Mouse (Mus musculus) gastrocnemius, adult 18-20 months (tissue): Measurements from ENCODE around the gene Sacm1l. TPM values are rescaled to one million over a fixed set of nuclear protein-coding genes. Genes with fewer than 3 reads are reported as not detected.

Experiments used
- DNase-seq: peaks from one replicate; pipeline ENCODE4 v3.0.0; 2021; ENCODE audit warnings: low spot score
- total RNA-seq, 2 experiments: library from RNA; stranded (reverse); gene quantifications; 2 replicates each; pipeline ENCODE4 v1.2.3; 2021

The Sacm1l gene
- total RNA-seq, 2 experiments from 2014 or later: 18.2 to 22.7 TPM

DNA sequence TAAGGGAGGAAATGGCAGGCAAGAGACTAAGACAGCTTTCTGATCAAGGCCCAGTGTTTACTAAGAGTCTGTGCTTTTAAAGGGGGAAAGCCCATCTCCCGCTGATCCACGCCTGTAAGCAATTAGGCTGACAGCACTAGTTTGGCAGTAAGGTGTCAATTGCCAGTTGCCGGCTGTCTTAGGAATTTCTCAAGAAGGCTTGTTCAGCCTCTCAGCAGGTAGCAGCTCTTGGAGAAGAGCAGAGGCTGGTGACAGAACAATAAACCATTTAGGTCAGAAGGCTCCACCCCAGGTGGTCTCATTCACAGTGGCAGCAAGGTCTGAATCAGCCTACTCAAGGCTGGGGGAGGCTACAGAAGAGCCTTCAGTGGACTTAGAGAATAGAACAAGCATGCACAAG lies 25.0 kb downstream of the Sacm1l start:
- DNase-seq: no peak

DNA sequence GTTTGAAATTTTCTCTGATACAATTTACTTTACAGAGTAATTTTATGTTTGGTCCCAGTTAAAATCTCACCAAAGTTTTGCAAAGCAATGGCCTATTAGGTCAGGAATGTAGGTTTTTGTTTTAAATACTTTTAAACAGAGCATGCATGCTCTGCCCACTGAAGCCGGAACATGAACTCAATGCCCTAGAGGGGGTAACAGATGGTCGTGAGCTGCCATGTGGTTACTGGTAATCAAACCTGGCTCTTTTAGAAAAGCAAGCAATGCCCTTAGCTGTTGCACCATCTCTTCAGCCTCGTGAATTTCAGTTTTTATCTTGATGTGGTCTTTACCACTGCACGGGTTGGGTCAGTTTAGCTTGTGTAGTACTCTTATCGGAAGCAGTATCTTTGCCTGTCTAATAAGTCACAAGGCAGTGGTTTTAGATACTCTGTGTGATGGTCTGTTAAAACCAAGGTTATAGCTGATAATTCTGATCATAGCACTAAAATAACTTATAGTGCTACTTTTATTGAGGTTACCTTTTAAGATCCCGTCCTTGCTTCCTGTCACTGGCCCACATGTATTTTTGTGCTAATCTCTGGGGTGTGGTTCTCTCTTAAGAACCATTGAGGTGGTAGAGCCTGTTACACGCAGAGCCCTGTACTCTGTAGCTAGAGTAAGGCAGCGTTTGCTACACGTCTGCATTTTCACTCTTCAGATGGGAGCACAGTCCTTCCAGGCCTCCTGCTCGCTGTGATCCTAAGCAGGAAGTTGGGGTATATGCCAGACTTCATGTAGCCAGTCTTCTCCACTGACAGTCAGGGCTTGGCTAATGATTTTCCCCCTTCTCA lies 48.0 kb downstream of the Sacm1l start:
- DNase-seq: no peak

DNA sequence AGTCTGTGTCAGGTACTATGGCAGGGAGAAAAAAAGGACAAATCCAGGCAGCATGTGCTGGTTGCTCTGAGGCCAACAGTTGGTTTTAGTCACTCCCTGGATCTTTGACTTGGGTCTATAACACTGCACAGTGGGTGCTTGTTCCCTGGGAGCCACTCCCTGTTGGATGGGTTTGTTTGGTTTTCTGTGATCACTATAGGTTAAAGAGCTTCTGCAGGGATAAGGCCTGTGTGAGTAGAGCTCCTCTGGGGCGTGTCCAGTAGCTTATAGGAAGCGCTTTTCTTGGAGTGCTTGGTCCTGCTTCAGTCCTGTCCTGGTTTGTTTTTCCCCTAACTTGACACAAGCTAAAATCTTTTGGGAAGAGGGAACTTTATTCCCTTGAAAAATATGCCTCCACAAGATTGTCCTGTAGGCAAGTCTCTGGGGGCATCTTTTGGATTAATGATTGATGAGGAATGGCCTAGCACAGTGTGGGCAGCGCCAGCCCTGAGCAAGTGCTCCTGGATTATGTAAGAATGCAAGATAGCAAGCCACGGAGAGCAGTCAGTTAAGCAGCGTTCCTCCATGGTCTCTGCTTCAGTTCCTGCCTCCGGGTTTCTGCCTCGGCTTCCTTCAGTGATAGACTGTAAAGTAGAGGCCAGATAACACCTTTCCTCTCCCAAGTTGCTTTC lies 59.8 kb downstream of the Sacm1l start:
- no peak for DNase-seq

DNA sequence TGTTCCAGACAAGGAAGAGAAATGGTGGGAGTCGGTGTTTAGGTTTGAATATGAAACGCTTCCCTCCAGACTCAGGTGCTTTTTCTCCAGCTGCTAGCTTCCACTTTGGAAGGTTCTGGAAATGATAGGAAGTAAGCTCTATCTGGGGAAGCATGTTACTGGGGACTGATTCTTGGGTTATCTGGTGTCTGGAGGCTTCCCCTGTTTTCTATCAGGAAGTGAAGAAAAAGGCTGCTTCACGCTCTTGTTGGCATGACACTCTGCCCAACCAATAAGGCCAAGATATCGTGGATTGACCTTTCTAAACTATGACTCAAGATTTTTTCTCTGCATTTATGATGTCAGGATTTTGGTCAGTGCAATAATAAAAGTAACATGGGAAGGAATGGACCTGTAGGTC lies 65.6 kb downstream of the Sacm1l start:
- no peak for DNase-seq

DNA sequence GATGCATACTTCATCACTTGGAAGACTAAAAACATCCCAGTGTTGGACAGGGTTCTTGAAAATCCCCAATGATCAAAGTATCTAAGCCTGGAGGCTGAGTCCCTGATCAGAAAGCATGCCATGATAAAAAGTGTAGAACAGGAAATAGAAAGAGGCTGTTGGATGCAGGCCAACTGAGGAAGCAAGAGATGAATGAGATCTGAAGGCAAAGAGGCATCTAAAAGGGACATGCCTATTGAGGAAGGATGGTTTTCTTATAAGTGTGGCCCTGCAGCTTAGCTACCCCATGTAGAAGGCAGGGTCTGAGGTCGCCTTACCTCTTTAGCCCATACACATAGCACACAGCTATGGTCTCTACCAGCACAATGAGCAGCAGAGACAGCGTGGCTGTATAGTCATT lies 67.4 kb downstream of the Sacm1l start:
- DNase-seq: no peak

DNA sequence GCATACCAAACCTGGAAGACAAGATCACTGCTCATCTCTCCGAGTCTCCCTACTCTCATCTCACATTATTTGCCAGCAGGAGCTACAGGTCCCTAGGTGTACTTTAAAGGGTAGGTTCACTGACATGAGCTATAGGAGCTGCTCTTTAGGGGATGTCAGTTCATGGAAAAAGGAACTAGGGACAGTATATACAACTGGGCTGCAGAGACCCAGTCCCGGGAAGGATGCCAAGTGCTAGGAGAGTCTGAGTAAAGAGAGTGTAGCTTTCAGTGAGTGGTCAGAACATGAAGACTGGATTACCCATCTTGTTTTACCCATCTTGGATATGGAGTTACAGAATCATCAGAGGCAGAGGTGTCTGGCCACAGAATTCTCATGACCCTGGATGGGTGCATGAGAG lies 67.8 kb downstream of the Sacm1l start:
- no peak for DNase-seq

DNA sequence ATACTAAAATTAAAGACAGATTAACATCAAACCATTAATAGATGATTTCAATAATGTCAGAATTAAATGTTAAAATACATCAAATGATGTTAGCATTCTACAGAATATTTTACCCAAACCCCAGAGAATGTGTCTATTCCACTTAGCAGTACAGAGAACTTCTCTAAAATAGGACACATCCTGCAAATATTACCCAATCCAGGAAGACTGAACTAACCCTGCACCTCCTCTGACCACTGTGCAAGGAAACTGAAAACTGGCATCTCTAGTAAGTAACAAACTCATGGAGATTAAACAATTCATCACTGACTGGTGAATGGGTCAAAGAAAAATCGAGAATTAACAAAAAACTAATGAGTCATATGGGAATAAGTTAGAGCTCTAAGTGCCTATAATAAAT lies 72.0 kb downstream of the Sacm1l start:
- DNase-seq: no peak

DNA sequence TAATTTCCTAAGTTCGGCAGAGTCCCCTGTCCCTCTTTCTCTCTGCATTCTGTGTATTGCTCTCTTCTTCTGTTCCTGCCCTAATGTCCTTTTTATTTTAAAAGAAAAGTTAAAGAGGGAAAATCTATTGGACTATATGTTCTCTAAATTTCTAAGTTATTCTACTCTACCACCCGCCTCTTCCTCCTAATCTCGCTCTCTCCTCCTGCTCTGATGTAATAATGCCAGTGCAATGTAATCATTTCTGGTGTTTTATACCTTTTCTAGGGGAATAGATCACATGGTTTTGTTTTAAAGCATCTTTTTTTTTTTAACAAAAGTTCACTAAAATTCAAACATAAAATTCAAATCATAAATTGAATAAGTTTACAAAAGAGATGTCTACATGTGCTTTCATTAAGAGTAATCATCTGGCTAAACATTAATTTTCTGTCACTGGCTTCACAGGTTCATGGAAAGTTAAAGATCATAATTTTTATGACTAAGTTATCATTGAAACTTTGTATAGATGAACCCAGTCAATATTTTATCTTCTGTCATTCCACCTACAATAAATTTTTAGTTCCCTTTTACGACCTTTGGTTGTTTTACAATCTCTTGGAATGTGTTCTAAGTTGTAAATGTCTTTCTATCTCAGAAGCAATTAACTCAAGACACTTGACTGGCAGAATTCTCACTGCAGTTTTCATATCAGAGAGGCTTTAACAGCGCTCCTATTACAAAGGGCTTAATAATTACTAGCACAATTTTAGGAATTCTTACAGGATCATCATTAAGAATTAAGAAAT lies 90.9 kb downstream of the Sacm1l start:
- no peak for DNase-seq

DNA sequence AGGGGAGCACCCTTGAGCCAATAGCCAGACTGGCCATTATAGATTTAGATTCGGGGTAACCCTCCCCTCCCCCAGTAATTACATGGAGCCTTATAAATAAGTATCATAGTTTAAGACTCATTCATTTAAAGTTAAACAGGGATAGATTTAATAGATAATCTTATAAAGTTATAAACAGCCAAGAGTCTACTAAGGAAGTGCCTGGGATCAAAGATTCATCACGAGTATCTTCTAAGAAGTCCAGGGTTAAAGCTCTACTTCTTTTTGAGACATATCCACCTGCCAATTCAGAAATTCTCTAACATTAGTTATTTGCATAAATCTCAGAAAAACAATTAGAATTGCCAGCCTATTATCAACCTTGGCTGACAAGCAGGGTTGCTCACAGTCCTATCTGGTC lies 95.2 kb downstream of the Sacm1l start:
- DNase-seq: no peak

DNA sequence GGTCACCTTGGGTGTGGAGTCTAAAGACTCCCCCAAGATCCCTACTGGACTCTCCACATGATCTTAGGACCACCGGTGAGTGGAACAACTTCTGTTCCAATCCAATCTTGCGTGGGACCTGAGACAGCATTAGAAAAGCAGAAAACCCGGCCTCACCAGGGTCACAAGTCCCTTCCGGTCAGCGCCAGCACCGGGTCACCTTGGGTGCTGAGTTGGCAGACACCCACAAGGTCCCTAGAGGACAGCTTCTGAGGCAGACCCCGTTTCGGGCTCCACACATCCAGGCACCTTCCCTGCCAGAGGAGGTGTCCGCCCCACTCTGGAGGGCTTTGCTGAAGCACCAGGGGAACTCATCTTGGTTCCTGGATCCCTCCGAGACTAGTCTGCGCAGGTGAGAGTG lies 96.3 kb downstream of the Sacm1l start:
- DNase-seq: no peak

DNA sequence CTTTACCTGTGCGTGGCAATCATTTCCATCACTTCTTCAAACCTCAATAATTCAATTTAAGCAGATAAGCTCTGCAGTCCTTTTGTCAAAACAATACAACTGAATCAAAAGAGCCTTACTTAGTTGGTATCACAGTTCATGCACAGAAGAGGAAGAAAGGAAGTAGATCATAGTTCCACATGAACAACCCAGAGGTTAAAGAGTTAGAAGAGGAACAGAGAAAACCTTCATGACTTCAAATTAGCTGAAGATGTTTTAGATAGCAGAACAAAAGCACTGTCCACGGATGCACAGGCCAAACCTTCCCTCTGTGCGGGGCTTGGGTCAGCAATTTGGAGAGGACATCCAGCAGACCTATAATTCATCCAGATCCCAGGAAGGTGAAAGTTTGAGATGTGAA lies 102.1 kb downstream of the Sacm1l start:
- no peak for DNase-seq

DNA sequence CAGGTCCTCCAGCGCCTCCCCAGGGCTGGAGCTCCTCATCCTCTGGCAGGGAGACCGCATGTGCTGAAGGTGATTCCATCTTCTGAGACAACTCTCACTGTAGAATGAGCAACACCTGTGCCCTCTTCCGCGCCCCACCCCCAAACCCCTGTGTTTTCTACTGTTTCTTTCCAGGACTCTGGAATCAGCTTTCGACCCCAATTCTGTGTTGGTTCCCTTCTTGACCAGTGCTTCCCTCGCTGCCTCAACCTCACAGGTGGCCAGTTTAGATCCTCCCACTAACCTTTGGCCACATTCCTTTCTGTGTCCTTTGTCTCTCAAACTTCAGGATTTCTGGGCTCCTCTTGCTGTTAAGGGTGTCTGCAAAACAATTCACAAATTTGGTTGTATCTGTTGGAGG lies 102.7 kb downstream of the Sacm1l start, which contains the start of gene Slc6a20b:
Gene Slc6a20b, minus strand, starts transcription at position 285 of the 400 bp plus-strand sequence.
- DNase-seq: no peak

DNA sequence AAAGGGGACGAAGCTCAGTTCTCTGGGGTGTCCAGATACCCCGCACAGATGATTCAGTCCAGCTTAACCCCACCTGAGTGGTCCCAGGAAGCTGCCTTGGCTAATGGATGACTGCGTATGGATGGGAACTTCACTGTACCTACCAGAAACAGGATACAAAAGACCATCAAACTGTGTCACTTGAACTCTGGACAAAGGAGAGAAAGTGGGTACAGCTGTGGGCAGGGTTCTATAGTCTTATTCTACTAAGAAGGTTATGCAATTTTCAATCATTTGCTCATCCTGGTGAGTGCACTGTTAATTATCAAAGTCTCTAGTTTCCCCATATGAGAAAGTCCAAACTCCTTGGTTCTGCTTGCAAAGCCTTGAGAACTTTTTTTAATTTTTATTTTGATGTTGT lies 103.4 kb downstream of the Sacm1l start:
- DNase-seq: no peak

DNA sequence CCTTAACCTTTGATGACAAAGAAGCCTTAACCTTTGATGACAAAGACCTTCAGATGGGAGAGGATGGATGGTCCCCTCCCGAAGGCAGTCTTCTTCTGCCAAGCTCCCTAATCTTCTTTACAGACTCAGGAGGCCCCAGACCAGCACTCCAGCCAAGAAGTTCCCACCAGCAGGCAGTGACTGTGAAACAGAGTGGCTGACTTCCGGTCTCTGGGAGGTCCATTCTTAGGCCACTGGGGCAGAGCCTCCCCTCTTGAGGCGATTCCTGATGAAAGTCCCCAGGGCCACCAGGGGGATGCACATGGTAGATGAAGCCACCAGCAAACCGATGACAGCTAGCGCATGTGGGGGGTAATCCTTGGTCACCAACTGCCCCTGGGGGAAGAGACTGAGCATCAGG lies 107.2 kb downstream of the Sacm1l start:
- no peak for DNase-seq

DNA sequence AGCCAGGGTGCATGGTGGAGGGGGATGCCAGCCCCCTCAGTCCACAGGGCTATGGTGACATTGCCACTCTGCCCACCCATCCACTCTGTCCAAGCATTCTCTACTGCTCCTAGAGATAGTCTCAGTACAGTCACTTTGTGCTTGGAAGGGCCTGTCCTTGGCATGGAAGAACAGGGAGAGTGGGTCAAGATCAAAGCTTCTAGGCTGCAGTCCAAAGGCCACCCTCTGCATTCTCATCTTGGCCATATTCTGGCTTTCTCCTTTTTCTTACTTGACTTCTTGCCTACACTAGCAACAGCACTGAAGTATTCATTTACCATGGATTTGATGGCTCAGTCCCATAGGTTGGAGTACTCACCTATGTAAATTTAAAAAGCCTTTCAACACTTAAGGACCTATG lies 108.7 kb downstream of the Sacm1l start:
- no peak for DNase-seq

DNA sequence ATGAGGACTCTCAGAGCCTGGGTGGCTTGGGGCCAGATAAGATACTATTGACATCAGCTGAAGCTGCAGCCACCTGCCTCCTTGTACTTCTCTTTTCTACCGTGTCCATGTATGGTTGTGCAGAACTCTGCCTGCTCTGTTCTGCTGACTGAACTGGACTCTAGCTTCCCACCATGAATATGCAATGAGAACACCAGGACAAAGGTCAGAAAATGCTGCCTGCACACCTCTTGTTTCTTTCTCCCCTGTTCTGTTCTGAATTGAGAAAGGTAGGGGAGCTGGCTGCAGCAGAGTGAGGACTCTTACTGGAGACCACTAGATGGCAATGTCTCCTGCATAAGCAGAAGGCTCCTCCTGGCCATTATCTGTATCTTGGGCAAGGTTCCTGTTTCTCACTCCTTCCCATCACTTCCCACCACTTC lies 109.1 kb downstream of the Sacm1l start:
- no peak for DNase-seq

DNA sequence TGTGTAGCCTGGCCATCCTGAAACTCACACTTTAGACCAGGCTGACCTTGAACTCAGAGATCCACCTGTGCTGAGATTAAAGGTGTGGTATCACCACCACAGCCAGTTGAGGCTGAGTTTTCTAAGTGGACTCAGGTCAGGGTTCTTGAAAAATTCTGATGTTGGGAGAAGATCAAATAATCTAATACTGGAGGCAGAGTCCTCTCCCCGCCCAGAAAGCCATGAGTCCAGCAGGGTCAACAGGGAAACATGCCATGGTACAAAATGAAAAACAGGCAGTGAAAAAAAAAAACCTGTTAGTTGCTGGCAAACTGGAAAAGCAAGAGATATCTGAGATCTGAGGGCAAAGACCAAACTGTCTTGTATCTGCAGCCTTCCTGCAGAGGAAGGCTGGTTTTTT lies 110.5 kb downstream of the Sacm1l start:
- no peak for DNase-seq

Other genes starting within 250 kb of the Sacm1l start
- 10 to 100 TPM; 25.3 to 32.4 TPM for gene Lars2, start 162.8 kb upstream of the Sacm1l start, total RNA-seq
- gene Limd1, start 51.1 kb upstream of the Sacm1l start, total RNA-seq: 10 to 100 TPM; 31.3 to 37.1 TPM
- not detected for gene Slc6a20b, start 102.8 kb downstream of the Sacm1l start, total RNA-seq
- gene Ccr9, start 148.7 kb downstream of the Sacm1l start, total RNA-seq: not detected
- under 1 TPM in 1 of 2 experiments, not detected in 1; 0.05 TPM for gene Slc6a20a, start 149.1 kb downstream of the Sacm1l start, total RNA-seq
- 10 to 100 TPM; 19.6 to 20.0 TPM for gene Lztfl1, start 187.9 kb downstream of the Sacm1l start, total RNA-seq